Mouse (Mus musculus) midbrain, embryonic 16.5 days (tissue): ENCODE data around the gene Gm37240. TPM values are rescaled to one million over a fixed set of nuclear protein-coding genes. Genes with fewer than 3 reads are reported as not detected.

Experiments used
- ATAC-seq: fragments of 200-750 bp; cut with Nextera tagmentation; 2 replicates; pipeline ENCODE4 v1.8.0; 2017; ENCODE audit warnings: moderate TSS enrichment
- H3K27ac ChIP-seq: fragments of 300-500 bp; sonication (generic); 2 replicates; pipeline ENCODE4 v1.5.1; 2014; ENCODE audit warnings: mild to moderate bottlenecking, low read length, mixed read lengths
- H3K27me3 ChIP-seq: fragments of 300-500 bp; sonication (generic); 2 replicates; pipeline ENCODE4 v1.6.1; 2014; ENCODE audit warnings: low read depth, low read length, mixed read lengths; ENCODE audit not compliant: control insufficient read depth, insufficient read depth
- H3K36me3 ChIP-seq: fragments of 300-500 bp; sonication (generic); 2 replicates; pipeline ENCODE4 v1.6.1; 2014; ENCODE audit warnings: mild to moderate bottlenecking, low read length, moderate library complexity, mixed read lengths; ENCODE audit not compliant: control insufficient read depth, insufficient read depth
- H3K4me1 ChIP-seq: fragments of 300-500 bp; sonication (generic); 2 replicates; pipeline ENCODE4 v1.6.1; 2014; ENCODE audit warnings: mild to moderate bottlenecking, low read length, mixed read lengths; ENCODE audit not compliant: control insufficient read depth, insufficient read depth
- H3K4me2 ChIP-seq: fragments of 300-500 bp; sonication (generic); 2 replicates; pipeline ENCODE4 v1.6.1; 2014; ENCODE audit warnings: mild to moderate bottlenecking, low read length, mixed read lengths
- H3K4me3 ChIP-seq: fragments of 300-500 bp; sonication (generic); 2 replicates; pipeline ENCODE4 v1.5.1; 2014; ENCODE audit warnings: low read depth, mild to moderate bottlenecking, low read length, moderate library complexity, mixed read lengths
- H3K9ac ChIP-seq: fragments of 300-500 bp; sonication (generic); 2 replicates; pipeline ENCODE4 v1.6.1; 2014; ENCODE audit warnings: low read depth, low read length, mixed read lengths
- H3K9me3 ChIP-seq: fragments of 300-500 bp; sonication (generic); replicated peaks from 2 replicates; pipeline ENCODE4 v1.6.1; 2014; ENCODE audit warnings: mild to moderate bottlenecking, low read length, mixed read lengths; ENCODE audit not compliant: control insufficient read depth, poor library complexity, severe bottlenecking
- WGBS: fragments of 180-500 bp; shearing (Covaris S2); extraction: QIAGEN DNeasy Blood & Tissue Kit; methylation state at CpG from one replicate; pipeline ENCODE4 v1.1.7; 2014; 5-methylcytosine and 5-hydroxymethylcytosine counted together
- polyA plus RNA-seq: library from polyadenylated mRNA; unstranded; fragments of >200 nt; fragmentation: Nextera tagmentation; extraction: Ambion mirVana; gene quantifications from 2 replicates; pipeline ENCODE4 v1.2.1, GENCODE M21; 2015

The Gm37240 gene
- polyA plus RNA-seq, 1 experiment from 2014 or later: 0.26 TPM

GRCm38 (mm10) chr3:84768940-84769339 lies 1118.4 kb downstream of the Gm37240 start:
- Histone ChIP-seq H3K9me3 (no peaks in the 10 kb centered on the region), H3K4me2 (no peak overlapping the region), H3K27ac (no peak overlapping the region), H3K4me1 (no peaks in the 10 kb centered on the region), H3K9ac (no peak overlapping the region), H3K36me3 (no peaks in the 10 kb centered on the region), H3K4me3 (no peak overlapping the region), H3K27me3 (no peaks in the 10 kb centered on the region)
- 86% methylated on average over 4 of the region's 4 CpGs for WGBS
- no peak for ATAC-seq

- 88% methylated on average over 2 of the region's 2 CpGs for WGBS
- no peaks in the 10 kb centered on the region for H3K27me3 ChIP-seq
- H3K9me3 ChIP-seq: no peaks in the 10 kb centered on the region
- H3K9ac ChIP-seq: no peak overlapping the region
- no peak overlapping the region for H3K27ac ChIP-seq
- no peaks in the 10 kb centered on the region for H3K4me1 ChIP-seq
- H3K4me2 ChIP-seq: no peak overlapping the region
- no peak for ATAC-seq
- no peak overlapping the region for H3K4me3 ChIP-seq
- no peaks in the 10 kb centered on the region for H3K36me3 ChIP-seq
Observed at GRCm38 (mm10) chr3:84753816-84754215, 1133.5 kb downstream of the Gm37240 start.

- peaks cover 7% of the 10 kb centered on the region; the same call in 1 of the 2 replicates for H3K4me1 ChIP-seq
- no peaks in the 10 kb centered on the region for H3K9me3 ChIP-seq
- ATAC-seq: no peak
- no peaks in the 10 kb centered on the region; the same call in 1 of the 2 replicates for H3K27me3 ChIP-seq
- no peak overlapping the region for H3K27ac ChIP-seq
- H3K9ac ChIP-seq: no peak overlapping the region
- H3K4me3 ChIP-seq: no peak overlapping the region
- no peak overlapping the region for H3K4me2 ChIP-seq
- WGBS: 70% methylated on average over 5 of the region's 5 CpGs
- no peaks in the 10 kb centered on the region for H3K36me3 ChIP-seq
Observed at GRCm38 (mm10) chr3:84749222-84749621, 1138.1 kb downstream of the Gm37240 start.

- no peak overlapping the region for H3K4me2 ChIP-seq
- H3K9ac ChIP-seq: no peak overlapping the region
- 89% methylated on average over 5 of the region's 5 CpGs for WGBS
- peaks cover 7% of the 10 kb centered on the region; the same call in 1 of the 2 replicates for H3K4me1 ChIP-seq
- no peak overlapping the region for H3K4me3 ChIP-seq
- no peaks in the 10 kb centered on the region; the same call in 1 of the 2 replicates for H3K27me3 ChIP-seq
- no peak for ATAC-seq
- H3K36me3 ChIP-seq: no peaks in the 10 kb centered on the region
- no peaks in the 10 kb centered on the region for H3K9me3 ChIP-seq
- no peak overlapping the region for H3K27ac ChIP-seq
Observed at GRCm38 (mm10) chr3:84748139-84748538, 1139.2 kb downstream of the Gm37240 start.

GRCm38 (mm10) chr3:84745537-84746189 lies 1141.7 kb downstream of the Gm37240 start:
- H3K36me3 ChIP-seq: no peaks in the 10 kb centered on the region
- no peaks in the 10 kb centered on the region; the same call in 1 of the 2 replicates for H3K27me3 ChIP-seq
- H3K27ac ChIP-seq: 0 out of 2 replicates have a peak overlapping the region, but pooled peaks have one; percentile 26
- WGBS: 46% methylated on average over 18 of the region's 18 CpGs
- peak; percentile 86 for ATAC-seq
- H3K4me3 ChIP-seq: peak overlapping the region; percentile 2
- H3K4me1 ChIP-seq: peaks cover 7% of the 10 kb centered on the region; the same call in 1 of the 2 replicates
- no peak overlapping the region for H3K9ac ChIP-seq
- peak overlapping the region; percentile 42 for H3K4me2 ChIP-seq
- H3K9me3 ChIP-seq: no peaks in the 10 kb centered on the region

GRCm38 (mm10) chr3:84744707-84745106 lies 1142.6 kb downstream of the Gm37240 start:
- H3K4me2 ChIP-seq: no peak overlapping the region
- no peaks in the 10 kb centered on the region for H3K9me3 ChIP-seq
- H3K36me3 ChIP-seq: no peaks in the 10 kb centered on the region
- peaks cover 7% of the 10 kb centered on the region; the same call in 1 of the 2 replicates for H3K4me1 ChIP-seq
- no peak overlapping the region for H3K27ac ChIP-seq
- WGBS: 83% methylated on average over 13 of the region's 13 CpGs
- no peak overlapping the region for H3K9ac ChIP-seq
- H3K4me3 ChIP-seq: no peak overlapping the region
- no peak for ATAC-seq
- H3K27me3 ChIP-seq: no peaks in the 10 kb centered on the region; the same call in 1 of the 2 replicates

GRCm38 (mm10) chr3:84740050-84740596 lies 1147.2 kb downstream of the Gm37240 start:
- H3K4me3 ChIP-seq: no peak overlapping the region
- H3K9ac ChIP-seq: no peak overlapping the region
- no peaks in the 10 kb centered on the region; the same call in 1 of the 2 replicates for H3K27me3 ChIP-seq
- H3K27ac ChIP-seq: peak overlapping the region; percentile 35; the same call in 1 of the 2 replicates
- ATAC-seq: peak; percentile 45; the same call in 1 of the 2 replicates
- peak overlapping the region; percentile 16; the same call in 1 of the 2 replicates for H3K4me2 ChIP-seq
- no peaks in the 10 kb centered on the region for H3K4me1 ChIP-seq
- no peaks in the 10 kb centered on the region for H3K9me3 ChIP-seq
- no peaks in the 10 kb centered on the region for H3K36me3 ChIP-seq
- WGBS: 47% methylated on average over 10 of the region's 10 CpGs

- Histone ChIP-seq H3K4me1 (peaks cover 2% of the 10 kb centered on the region; the same call in 1 of the 2 replicates), H3K27me3 (no peaks in the 10 kb centered on the region; the same call in 1 of the 2 replicates), H3K4me3 (no peak overlapping the region), H3K4me2 (no peak overlapping the region), H3K27ac (no peak overlapping the region), H3K36me3 (no peaks in the 10 kb centered on the region), H3K9me3 (no peaks in the 10 kb centered on the region), H3K9ac (no peak overlapping the region)
- 76% methylated on average over 3 of the region's 3 CpGs for WGBS
- no peak for ATAC-seq
Observed at GRCm38 (mm10) chr3:84737137-84737536, 1150.2 kb downstream of the Gm37240 start.

- no peaks in the 10 kb centered on the region for H3K9me3 ChIP-seq
- 53% methylated on average over 10 of the region's 10 CpGs for WGBS
- no peaks in the 10 kb centered on the region for H3K36me3 ChIP-seq
- H3K4me2 ChIP-seq: no peak overlapping the region
- H3K27ac ChIP-seq: no peak overlapping the region
- H3K4me1 ChIP-seq: peaks cover 12% of the 10 kb centered on the region
- H3K9ac ChIP-seq: no peak overlapping the region
- no peak overlapping the region for H3K4me3 ChIP-seq
- no peak for ATAC-seq
- H3K27me3 ChIP-seq: no peaks in the 10 kb centered on the region
Observed at GRCm38 (mm10) chr3:84735716-84736115, 1151.6 kb downstream of the Gm37240 start.
